Mouse (Mus musculus) 3134 (cell line): ENCODE results near the gene Hcfc1r1.

Experiments used
- DNase-seq: peaks from one replicate; pipeline ENCODE4 v3.0.0-alpha.2; 2011; ENCODE audit warnings: low spot score; ENCODE audit not compliant: insufficient read length; ENCODE audit errors: extremely low read depth

The Hcfc1r1 gene

GRCm38 (mm10) chr17:23674271-23674952 is 1.0 kb downstream of the Hcfc1r1 start:
- DNase-seq = peak; percentile 57

- peak; percentile 81 for DNase-seq
Observed at GRCm38 (mm10) chr17:23675127-23675526, 1.7 kb downstream of the Hcfc1r1 start.

GRCm38 (mm10) chr17:23675564-23676281 is 2.3 kb downstream of the Hcfc1r1 start:
- peak; percentile 92 for DNase-seq

DNA sequence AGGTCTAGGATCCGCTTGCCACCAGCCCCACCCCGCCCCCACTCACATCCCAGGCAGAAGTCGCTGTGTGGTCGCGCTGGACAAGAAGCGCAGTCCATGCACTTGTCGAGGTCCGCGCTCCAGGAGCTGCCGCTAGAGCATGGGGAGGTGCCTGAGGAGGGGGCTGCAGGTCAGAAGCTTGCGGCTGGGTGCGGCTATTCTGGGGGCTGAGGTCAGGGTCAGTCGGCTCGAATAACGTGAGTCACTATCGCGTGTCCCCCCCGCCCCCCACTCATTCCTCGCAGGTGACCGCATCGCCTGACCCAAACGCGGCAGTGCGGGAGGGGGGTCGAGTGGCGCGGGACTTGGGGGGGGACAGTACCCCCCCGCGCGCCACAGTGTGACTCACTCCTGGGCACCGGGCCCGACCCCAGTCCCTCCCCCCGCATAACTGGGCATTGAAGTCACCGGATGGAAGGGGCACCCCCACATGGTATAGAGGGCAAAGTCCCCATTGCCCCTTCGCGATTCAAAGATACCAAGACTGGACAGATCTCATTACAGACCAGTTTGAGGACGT is 3.2 kb downstream of the Hcfc1r1 start:
- DNase-seq = peak; percentile 90

- DNase-seq = peak; percentile 99
Observed at GRCm38 (mm10) chr17:23677236-23677679, 3.9 kb downstream of the Hcfc1r1 start, which contains the start of gene Tnfrsf12a. Tnfrsf12a (minus strand) TSS chr17:23677468.

DNA sequence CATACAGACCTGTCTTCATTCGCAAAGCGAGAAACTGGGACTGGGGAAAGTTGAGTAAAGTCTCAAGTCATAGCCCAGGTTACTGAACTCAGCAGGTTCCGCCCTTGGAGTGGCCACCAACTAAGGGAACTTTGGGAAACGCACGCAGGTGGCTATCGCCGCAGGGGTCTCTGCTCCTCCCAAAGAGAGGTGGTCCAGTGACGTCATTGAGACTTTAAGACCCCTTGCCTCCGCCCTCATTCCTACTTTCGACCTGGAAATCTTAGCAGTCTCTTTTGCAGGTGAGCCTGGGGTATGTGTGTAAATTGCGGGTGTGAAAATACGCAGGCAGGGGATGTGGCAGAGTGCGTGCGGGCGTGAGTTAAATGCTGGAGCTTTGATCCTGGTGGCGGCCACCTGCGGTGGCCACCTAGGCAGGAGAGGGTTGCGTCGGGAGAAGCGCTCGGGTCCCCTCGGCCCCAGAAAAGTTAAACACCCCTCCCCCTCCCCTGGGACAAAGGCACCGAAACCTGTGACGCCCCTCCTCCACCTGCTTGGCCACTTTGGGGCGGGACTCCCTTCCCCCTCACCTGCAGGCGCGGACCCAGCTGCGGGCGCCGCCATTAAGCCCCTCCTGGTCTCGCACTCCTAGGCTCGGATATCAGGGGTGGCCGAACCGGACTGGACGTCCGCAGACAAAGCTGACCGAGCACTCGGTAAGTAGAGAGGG is 5.9 kb downstream of the Hcfc1r1 start, which contains the start of gene Cldn6:
Gene Cldn6 (plus strand): TSS at position 123 of the 709 bp plus-strand sequence.
- no peak for DNase-seq

DNA sequence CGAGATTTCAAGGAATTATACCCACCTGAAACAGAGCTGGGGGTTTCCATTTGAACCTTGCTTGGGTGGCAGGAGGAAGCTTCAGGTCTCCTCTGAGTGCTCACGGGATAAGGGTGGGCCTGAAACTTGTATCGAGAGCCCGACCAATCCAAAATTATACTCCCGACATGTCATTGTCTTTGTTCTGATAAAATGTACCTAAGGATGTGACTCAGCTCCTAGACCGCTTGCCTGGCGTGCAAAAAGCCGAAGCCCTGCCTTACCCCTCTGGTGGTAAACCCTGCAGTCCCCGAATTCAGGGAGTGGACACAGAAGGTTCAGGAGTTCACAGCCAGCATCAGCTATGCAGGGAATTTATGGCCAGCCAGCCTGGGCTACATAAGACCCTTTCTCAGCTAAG is 6.9 kb downstream of the Hcfc1r1 start:
- no peak for DNase-seq

GRCm38 (mm10) chr17:23681086-23681485 is 7.7 kb downstream of the Hcfc1r1 start:
- peak; percentile 84 for DNase-seq

DNA sequence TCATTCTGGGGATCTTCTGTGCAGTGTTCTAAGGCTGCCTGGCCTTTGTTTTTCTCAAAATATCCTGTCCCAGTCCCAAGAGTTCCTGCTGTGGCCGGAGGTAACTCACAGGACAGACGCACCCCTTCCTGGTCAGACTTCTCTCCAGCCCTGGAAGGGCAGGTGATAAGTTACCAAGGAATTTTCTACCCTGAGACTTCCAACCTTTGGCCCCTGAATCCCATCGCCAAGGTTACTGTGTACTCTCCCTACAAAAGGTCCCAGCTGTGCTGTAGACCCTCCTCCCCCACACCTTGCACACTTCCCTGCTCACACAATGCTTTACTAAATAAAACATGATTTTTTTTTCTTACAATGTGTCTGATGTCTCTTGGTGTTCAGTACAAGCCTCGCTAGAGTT is 8.7 kb downstream of the Hcfc1r1 start:
- DNase-seq = no peak

DNA sequence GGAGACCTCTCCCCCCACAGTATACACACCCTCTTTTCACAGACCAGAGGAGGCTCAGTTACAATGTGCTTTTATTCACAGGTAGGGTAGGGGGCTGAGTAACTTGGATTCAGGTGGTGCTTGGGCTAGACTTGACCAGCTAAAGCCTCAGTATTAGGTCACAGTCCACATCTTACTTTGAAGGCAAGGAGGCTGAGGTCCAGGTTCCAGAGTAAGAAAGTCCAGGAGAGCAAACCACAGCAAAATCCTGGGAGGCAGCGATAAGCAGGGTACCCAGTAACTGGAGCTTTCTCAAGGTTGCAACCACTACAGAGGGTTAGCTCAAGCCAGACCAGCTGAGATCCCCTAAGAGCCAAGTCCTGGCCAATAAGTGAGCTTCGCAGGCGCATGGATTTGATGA is 9.1 kb downstream of the Hcfc1r1 start:
- no peak for DNase-seq

DNA sequence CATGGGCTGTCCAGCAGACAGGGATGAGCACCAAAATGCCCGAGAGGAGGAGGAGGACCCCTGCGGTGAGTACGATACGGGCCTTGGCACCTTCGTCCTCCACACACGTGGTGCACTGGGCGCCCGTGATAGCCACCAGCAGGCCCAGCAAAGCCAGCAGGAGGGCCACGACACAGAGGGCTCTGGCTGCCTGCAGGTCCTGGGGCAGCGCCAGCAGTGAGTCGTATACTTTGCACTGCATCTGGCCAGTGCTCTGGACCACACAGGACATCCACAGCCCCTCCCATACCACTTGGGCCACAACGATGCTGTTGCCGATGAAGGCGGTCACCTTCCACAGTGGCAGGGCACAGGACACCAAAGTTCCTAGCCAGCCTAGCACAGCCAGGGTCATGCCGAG is 9.8 kb downstream of the Hcfc1r1 start:
- peak; percentile 80 for DNase-seq

DNA sequence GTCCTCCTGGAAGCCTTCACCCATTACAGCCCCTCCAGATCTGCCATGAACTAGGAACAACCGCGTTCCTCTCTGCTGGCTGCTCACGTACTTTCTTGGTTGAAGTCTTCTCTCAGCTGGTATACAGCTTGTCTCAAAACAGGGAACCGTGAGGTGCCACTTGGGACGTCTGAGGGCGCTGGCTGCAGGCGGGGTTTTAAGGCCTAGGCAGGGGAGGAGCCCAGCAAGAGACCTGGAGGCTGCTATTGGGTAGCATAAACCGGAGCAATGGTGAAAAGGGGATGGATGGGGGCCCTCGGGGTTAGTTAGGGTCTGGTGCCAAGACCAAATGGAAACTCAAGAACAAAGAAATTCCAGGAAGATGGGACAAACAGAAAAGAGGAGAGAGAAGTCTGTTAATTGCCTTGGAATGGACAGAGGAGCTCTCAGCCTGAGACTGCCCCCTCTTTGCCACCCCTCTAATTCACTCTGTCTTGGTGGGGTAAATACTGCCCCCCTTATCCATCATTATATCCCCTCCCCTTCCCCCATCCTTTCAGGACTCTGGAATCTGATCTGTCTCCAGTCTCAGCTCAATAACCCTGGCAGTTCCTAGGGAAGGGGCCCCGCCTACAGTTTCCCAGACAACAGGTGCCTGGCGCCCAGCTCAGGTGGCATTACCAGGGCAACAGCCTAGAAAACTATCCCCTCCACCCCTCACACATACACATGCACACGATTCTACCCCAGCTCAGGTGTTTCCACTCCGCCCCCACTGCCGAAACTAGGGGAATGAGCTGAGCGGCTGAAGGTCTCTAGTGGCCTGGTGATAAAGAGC is 10.7 kb downstream of the Hcfc1r1 start, which contains the start of gene Cldn9:
Gene Cldn9 (minus strand): TSS at position 171 of the 817 bp plus-strand sequence.
- DNase-seq = peak; percentile 70

DNA sequence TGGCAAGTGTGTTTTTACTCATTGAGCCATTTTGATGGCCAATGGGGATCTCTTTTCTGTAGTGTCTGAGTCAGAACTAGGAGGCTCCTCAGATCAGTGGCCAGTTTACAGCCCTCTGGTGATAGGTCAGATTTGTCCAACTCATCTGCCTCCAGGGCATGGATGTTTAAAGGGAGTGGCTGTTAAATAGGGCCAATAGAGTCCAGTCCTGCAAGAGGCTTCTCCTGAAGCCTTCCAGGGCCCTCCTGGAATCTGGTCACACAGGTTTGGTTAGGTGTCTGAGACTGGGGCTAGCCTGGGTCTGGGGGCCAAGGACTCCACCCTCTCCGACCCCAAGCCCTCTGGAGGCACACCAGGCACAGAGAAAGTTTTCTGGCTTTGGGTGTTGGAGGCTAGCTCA is 21.1 kb downstream of the Hcfc1r1 start:
- peak; percentile 72 for DNase-seq

GRCm38 (mm10) chr17:23695801-23696200 is 22.4 kb downstream of the Hcfc1r1 start:
- DNase-seq = no peak

- DNase-seq = peak; percentile 55
Observed at GRCm38 (mm10) chr17:23699131-23700077, 26.0 kb downstream of the Hcfc1r1 start.

DNA sequence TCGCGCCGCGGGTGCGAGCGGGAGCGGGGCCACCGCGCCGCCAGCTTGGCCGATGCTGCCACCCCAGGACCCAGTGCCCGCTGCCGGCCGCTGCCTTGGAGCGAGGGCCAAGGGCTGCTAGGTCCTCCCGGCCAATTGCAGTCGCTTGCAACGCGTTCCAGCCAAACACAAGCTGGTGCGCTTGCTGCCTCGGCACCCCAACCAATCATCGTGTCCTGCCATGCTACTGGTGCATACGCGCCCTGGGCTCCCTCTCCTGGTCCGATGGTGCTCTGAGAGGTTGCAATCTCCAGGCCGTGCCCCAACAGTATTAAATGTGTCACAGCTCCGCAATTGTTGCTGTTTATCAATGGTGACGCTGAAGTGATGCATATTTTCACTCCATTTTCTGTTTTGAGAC is 26.7 kb downstream of the Hcfc1r1 start:
- peak; percentile 92 for DNase-seq

GRCm38 (mm10) chr17:23703301-23703700 is 29.9 kb downstream of the Hcfc1r1 start:
- DNase-seq = no peak

GRCm38 (mm10) chr17:23704741-23705140 is 31.3 kb downstream of the Hcfc1r1 start:
- DNase-seq = no peak

DNA sequence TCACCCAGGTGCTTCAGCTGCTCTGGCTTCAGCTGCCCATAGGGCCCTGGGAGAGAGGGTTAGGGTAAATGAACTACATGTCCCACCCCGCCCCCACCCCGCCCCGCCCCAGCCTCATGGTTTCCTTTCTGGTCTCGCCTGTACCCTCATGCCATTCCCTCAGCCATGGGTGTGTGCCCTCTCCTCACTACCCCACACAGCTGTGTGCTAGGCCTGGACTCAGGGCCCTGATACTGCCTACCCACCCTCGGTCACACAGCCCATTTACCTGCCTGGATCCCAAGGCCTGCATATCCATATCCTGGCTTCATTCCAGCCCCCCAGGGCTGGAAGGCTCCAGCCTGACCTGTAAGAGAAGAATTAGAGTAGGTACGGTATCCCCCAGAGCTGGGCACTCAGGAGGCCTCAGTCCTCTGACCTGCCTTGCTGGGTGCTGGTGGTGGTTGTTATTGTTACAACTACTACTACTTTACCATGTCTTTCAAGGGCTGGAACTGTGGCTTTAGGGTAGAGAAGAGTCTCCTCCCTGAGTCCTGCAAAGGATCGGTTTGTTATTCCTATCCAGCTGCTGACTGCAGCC is 32.2 kb downstream of the Hcfc1r1 start:
- DNase-seq = no peak
